Mouse (Mus musculus): ENCODE data around the gene Tmem253. TPM values are rescaled to one million over a fixed set of nuclear protein-coding genes. Genes with fewer than 3 reads are reported as not detected.
"Not testable (repeated sequence)": the region's sequence is repeated elsewhere in the genome, so short reads cannot be mapped to it uniquely, and the experiment has no call there.

Gene Tmem253
- total and polyA plus RNA-seq, 2 experiments from 2014 or later, result 0.38 to 0.67 TPM

GRCm38 (mm10) chr14:52035926-52036325 lies 20.5 kb downstream of the Tmem253 start:
- Histone ChIP-seq H3K4me3 (ENCODE audit: low read depth, low read length) (no peak overlapping the region), H3K4me1 (ENCODE audit: insufficient read depth) (no peaks in the 10 kb centered on the region), H3K9me3 (ENCODE audit: low read length) (no peaks in the 10 kb centered on the region), H3K9ac (no peak overlapping the region), H3K4me2 (ENCODE audit: low read depth) (no peak overlapping the region), H3K27ac (ENCODE audit: low read depth, low read length) (no peak overlapping the region), H3K27me3 (ENCODE audit: insufficient read depth, low read length) (no peaks in the 10 kb centered on the region; the same call in 1 of the 2 replicates), H3K36me3 (ENCODE audit: insufficient read depth) (no peaks in the 10 kb centered on the region)
- no peak for DNase-seq
- no peak for TF ChIP-seq CTCF (IDR thresholded peaks at IDR 0.05; ENCODE audit: low read depth)
- WGBS, result 91% methylated on average over 6 of the region's 6 CpGs
- no peak for ATAC-seq

GRCm38 (mm10) chr14:52039332-52039731 lies 23.9 kb downstream of the Tmem253 start:
- H3K27ac ChIP-seq (ENCODE audit: low read depth, low read length), result no peak overlapping the region
- H3K9me3 ChIP-seq (ENCODE audit: low read length), result no peaks in the 10 kb centered on the region
- no peaks in the 10 kb centered on the region for H3K36me3 ChIP-seq (ENCODE audit: insufficient read depth)
- ATAC-seq, result no peak
- no peaks in the 10 kb centered on the region for H3K27me3 ChIP-seq (ENCODE audit: insufficient read depth, low read length)
- H3K9ac ChIP-seq, result no peak overlapping the region
- 90% methylated on average over 5 of the region's 5 CpGs for WGBS
- DNase-seq, result no peak
- TF ChIP-seq CTCF (IDR thresholded peaks at IDR 0.05; ENCODE audit: low read depth), result no peak
- H3K4me2 ChIP-seq (ENCODE audit: low read depth), result no peak overlapping the region
- H3K4me3 ChIP-seq (ENCODE audit: low read depth, low read length), result no peak overlapping the region
- H3K4me1 ChIP-seq (ENCODE audit: insufficient read depth), result no peaks in the 10 kb centered on the region

- not testable (repeated sequence) for ATAC-seq; H3K4me3 ChIP-seq (ENCODE audit: low read depth, low read length); H3K27ac ChIP-seq (ENCODE audit: low read depth, low read length); H3K9ac ChIP-seq; H3K9me3 ChIP-seq (ENCODE audit: low read length); DNase-seq; H3K27me3 ChIP-seq (ENCODE audit: insufficient read depth, low read length); H3K36me3 ChIP-seq (ENCODE audit: insufficient read depth); H3K4me2 ChIP-seq (ENCODE audit: low read depth); H3K4me1 ChIP-seq (ENCODE audit: insufficient read depth)
- 79% methylated on average over 3 of the region's 3 CpGs for WGBS
Observed at GRCm38 (mm10) chr14:52042359-52042758, 26.9 kb downstream of the Tmem253 start, which contains the start of gene Olfr221. Gene Olfr221 (minus strand): TSS chr14:52042459.

GRCm38 (mm10) chr14:52043446-52043845 lies 28.0 kb downstream of the Tmem253 start:
- 45% methylated on average over 6 of the region's 6 CpGs for WGBS
- no peak overlapping the region for H3K27ac ChIP-seq (ENCODE audit: low read depth, low read length)
- no peak overlapping the region for H3K4me2 ChIP-seq (ENCODE audit: low read depth)
- H3K4me1 ChIP-seq (ENCODE audit: insufficient read depth), result 0 out of 2 replicates have a peak, but pooled peaks cover 6% of the 10 kb centered on the region
- no peak for TF ChIP-seq CTCF (IDR thresholded peaks at IDR 0.05; ENCODE audit: low read depth)
- DNase-seq (no peak), ATAC-seq (no peak)
- H3K4me3 ChIP-seq (ENCODE audit: low read depth, low read length), result no peak overlapping the region
- no peak overlapping the region for H3K9ac ChIP-seq
- H3K9me3 ChIP-seq (ENCODE audit: low read length), result no peaks in the 10 kb centered on the region
- no peaks in the 10 kb centered on the region for H3K27me3 ChIP-seq (ENCODE audit: insufficient read depth, low read length)
- H3K36me3 ChIP-seq (ENCODE audit: insufficient read depth), result no peaks in the 10 kb centered on the region

GRCm38 (mm10) chr14:52044901-52045678 lies 29.6 kb downstream of the Tmem253 start:
- H3K9ac ChIP-seq, result no peak overlapping the region
- H3K27ac ChIP-seq (ENCODE audit: low read depth, low read length), result no peak overlapping the region
- no peak overlapping the region for H3K4me3 ChIP-seq (ENCODE audit: low read depth, low read length)
- no peak overlapping the region for H3K4me2 ChIP-seq (ENCODE audit: low read depth)
- 12% methylated on average over 8 of the region's 8 CpGs for WGBS
- H3K4me1 ChIP-seq (ENCODE audit: insufficient read depth), result 0 out of 2 replicates have a peak, but pooled peaks cover 6% of the 10 kb centered on the region
- peak; percentile 86 for ATAC-seq
- DNase-seq, result peak; percentile 64
- TF ChIP-seq CTCF (IDR thresholded peaks at IDR 0.05; ENCODE audit: low read depth), result peak; percentile 69
- no peaks in the 10 kb centered on the region for H3K36me3 ChIP-seq (ENCODE audit: insufficient read depth)
- H3K9me3 ChIP-seq (ENCODE audit: low read length), result no peaks in the 10 kb centered on the region
- no peaks in the 10 kb centered on the region for H3K27me3 ChIP-seq (ENCODE audit: insufficient read depth, low read length)

- no peak overlapping the region for H3K27ac ChIP-seq (ENCODE audit: low read depth, low read length)
- WGBS, result 46% methylated on average over 9 of the region's 9 CpGs
- DNase-seq, result peak; percentile 36
- no peak overlapping the region for H3K4me3 ChIP-seq (ENCODE audit: low read depth, low read length)
- H3K4me2 ChIP-seq (ENCODE audit: low read depth), result no peak overlapping the region
- ATAC-seq, result peak; percentile 58
- TF ChIP-seq CTCF (IDR thresholded peaks at IDR 0.05; ENCODE audit: low read depth), result no peak
- H3K4me1 ChIP-seq (ENCODE audit: insufficient read depth), result 0 out of 2 replicates have a peak, but pooled peaks cover 6% of the 10 kb centered on the region
- no peaks in the 10 kb centered on the region for H3K27me3 ChIP-seq (ENCODE audit: insufficient read depth, low read length)
- H3K9ac ChIP-seq, result no peak overlapping the region
- H3K36me3 ChIP-seq (ENCODE audit: insufficient read depth), result no peaks in the 10 kb centered on the region
- no peaks in the 10 kb centered on the region for H3K9me3 ChIP-seq (ENCODE audit: low read length)
Observed at GRCm38 (mm10) chr14:52045966-52046565, 30.6 kb downstream of the Tmem253 start.

- not testable (repeated sequence) for ATAC-seq; H3K36me3 ChIP-seq (ENCODE audit: insufficient read depth); H3K4me2 ChIP-seq (ENCODE audit: low read depth); H3K4me3 ChIP-seq (ENCODE audit: low read depth, low read length); H3K4me1 ChIP-seq (ENCODE audit: insufficient read depth); H3K27me3 ChIP-seq (ENCODE audit: insufficient read depth, low read length); DNase-seq; H3K27ac ChIP-seq (ENCODE audit: low read depth, low read length); H3K9me3 ChIP-seq (ENCODE audit: low read length); H3K9ac ChIP-seq
- WGBS, result 89% methylated on average over 3 of the region's 3 CpGs
Observed at GRCm38 (mm10) chr14:52052720-52053119, 37.3 kb downstream of the Tmem253 start.

Data from forebrain, postnatal 0 days (tissue).